Mouse (Mus musculus): ENCODE results near the gene Esp15.
"Not testable (repeated sequence)": the region's sequence is repeated elsewhere in the genome, so short reads cannot be mapped to it uniquely, and the experiment has no call there.

Esp15 gene

GRCm38 (mm10) chr17:39640654-39641053 is at the start of gene Esp15:
Gene Esp15 (plus strand): TSS chr17:39640954.
- not testable (repeated sequence) for DNase-seq (ENCODE audit: low read depth)

GRCm38 (mm10) chr17:39591550-39591949 is 49.2 kb upstream of the Esp15 start:
- DNase-seq (ENCODE audit: low read depth), result no peak
